Mouse (Mus musculus) heart, embryonic 14.5 days (tissue): ENCODE measurements at regions not wholly inside any gene's neighbourhood (a gene's known extent, or its start where the extent isn't known, plus 50 kb on each side); places are given as distances from the start of the nearest gene placed in this dataset.
A peak's percentile ranks its signal among the peaks of the same experiment; 100 is the strongest.

Experiments used
- ATAC-seq: fragments of 200-750 bp; cut with Nextera tagmentation; 2 replicates; pipeline ENCODE4 v1.8.0; 2017; ENCODE audit warnings: low read depth, moderate TSS enrichment; ENCODE audit not compliant: insufficient number of reproducible peaks, insufficient read depth, low FRiP score
- H3K27ac ChIP-seq, 2 experiments: fragments of 200-500 bp in 1 of 2; fragments of 300-500 bp in 1 of 2; sonication (generic) in 1 of 2; replicated peaks in 1 of 2; 2 replicates each; pipeline ENCODE4 v1.5.1; 2012 to 2014; ENCODE audit warnings: low read depth in 2 of 2, low read length in 2 of 2, control low read depth in 1 of 2, mild to moderate bottlenecking in 1 of 2, mixed read lengths in 1 of 2; ENCODE audit not compliant: control insufficient read depth in 1 of 2, insufficient read depth in 1 of 2
- H3K27me3 ChIP-seq: fragments of 300-500 bp; sonication (generic); 2 replicates; pipeline ENCODE4 v1.6.1; 2014; ENCODE audit warnings: mild to moderate bottlenecking, low read length, control low read depth; ENCODE audit not compliant: control insufficient read depth, insufficient read depth
- H3K36me3 ChIP-seq: fragments of 300-500 bp; sonication (generic); 2 replicates; pipeline ENCODE4 v1.6.1; 2014; ENCODE audit warnings: mild to moderate bottlenecking, control low read depth, low read length, mixed read lengths; ENCODE audit not compliant: control insufficient read depth, insufficient read depth
- H3K4me1 ChIP-seq, 2 experiments: fragments of 200-500 bp in 1 of 2; fragments of 300-500 bp in 1 of 2; sonication (generic) in 1 of 2; 2 replicates each; pipeline ENCODE4 v1.6.1; 2012 to 2014; ENCODE audit warnings: low read length in 2 of 2, control low read depth in 1 of 2, mixed read lengths in 1 of 2; ENCODE audit not compliant: control insufficient read depth in 2 of 2, insufficient read depth in 2 of 2
- H3K4me2 ChIP-seq: fragments of 300-500 bp; sonication (generic); 2 replicates; pipeline ENCODE4 v1.6.1; 2014; ENCODE audit warnings: mild to moderate bottlenecking, low read length
- H3K4me3 ChIP-seq, 2 experiments: fragments of 200-500 bp in 1 of 2; fragments of 300-500 bp in 1 of 2; sonication (generic) in 1 of 2; 2 replicates each; pipeline ENCODE4 v1.5.1; 2012 to 2014; ENCODE audit warnings: low read length in 2 of 2, mild to moderate bottlenecking in 2 of 2, control low read depth in 1 of 2, low read depth in 1 of 2, moderate library complexity in 1 of 2; ENCODE audit not compliant: control insufficient read depth in 1 of 2, insufficient read depth in 1 of 2
- H3K9ac ChIP-seq: fragments of 300-500 bp; sonication (generic); 2 replicates; pipeline ENCODE4 v1.6.1; 2014; ENCODE audit warnings: mild to moderate bottlenecking, low read length
- H3K9me3 ChIP-seq: fragments of 300-500 bp; sonication (generic); 2 replicates; pipeline ENCODE4 v1.6.1; 2016; ENCODE audit warnings: low read length, control low read depth; ENCODE audit not compliant: control insufficient read depth
- WGBS: fragments of 180-500 bp; shearing (Covaris S2); extraction: QIAGEN DNeasy Blood & Tissue Kit; methylation state at CpG from one replicate; pipeline ENCODE4 v1.1.7; 2014; 5-methylcytosine and 5-hydroxymethylcytosine counted together

DNA sequence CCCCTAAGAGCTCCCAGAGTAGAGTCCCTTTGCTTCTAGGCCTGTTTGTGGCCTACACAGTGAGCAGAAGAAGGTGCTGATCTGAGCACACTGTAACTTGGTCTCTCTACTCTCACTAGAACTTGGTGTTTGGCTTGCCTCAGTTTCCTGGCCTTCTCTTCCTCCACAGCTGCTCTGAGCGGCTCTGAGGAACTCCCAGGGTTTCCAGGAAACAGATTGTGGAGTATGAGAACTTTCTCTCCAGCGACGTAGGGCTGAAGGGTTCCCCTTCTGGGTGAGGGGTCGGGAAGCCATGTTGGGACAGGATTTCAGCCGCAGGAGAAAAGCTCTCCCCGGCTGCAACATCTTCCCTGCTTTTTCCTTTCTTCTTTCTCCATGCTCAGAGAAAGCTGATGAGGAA is 117.5 kb downstream of the Gadd45g start:
- Histone ChIP-seq H3K36me3 (no peaks in the 10 kb centered on the region), H3K4me2 (no peak overlapping the region), H3K4me1 (peaks cover 28 to 40% of the 10 kb centered on the region in 2 experiments), H3K4me3 (no peak overlapping the region), H3K9ac (no peak overlapping the region), H3K27me3 (no peaks in the 10 kb centered on the region), H3K27ac (peak overlapping the region; percentile 46 to 74), H3K9me3 (no peaks in the 10 kb centered on the region)
- no peak for ATAC-seq
- WGBS, result 63% methylated on average over 6 of the region's 6 CpGs

DNA sequence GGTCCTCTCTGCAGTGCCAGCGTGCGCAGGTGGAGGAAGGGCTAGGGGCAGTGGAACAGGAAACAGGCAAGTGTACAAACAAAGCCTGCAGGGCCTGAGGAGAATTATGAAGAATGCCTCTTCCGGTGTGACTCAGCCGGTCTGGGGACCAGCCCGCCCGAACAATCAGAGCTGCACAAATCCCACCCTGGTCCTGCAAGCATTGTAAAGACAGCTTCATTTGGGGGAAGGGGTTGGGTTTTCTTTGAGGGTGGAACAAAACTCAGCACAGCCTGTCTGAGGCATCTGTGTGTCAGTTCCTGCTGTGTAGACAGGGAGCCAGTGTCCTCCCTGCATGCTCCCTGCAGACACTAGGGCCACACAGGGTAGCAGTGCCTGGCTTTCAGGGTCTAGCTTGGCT is 117.9 kb downstream of the Gadd45g start:
- Histone ChIP-seq H3K4me1 (peaks cover 31 to 44% of the 10 kb centered on the region in 2 experiments), H3K27me3 (no peaks in the 10 kb centered on the region), H3K36me3 (no peaks in the 10 kb centered on the region), H3K27ac (peak overlapping the region; percentile 59 to 74), H3K4me3 (no peak overlapping the region), H3K9ac (peak overlapping the region; percentile 25; the same call in 1 of the 2 replicates), H3K9me3 (no peaks in the 10 kb centered on the region), H3K4me2 (no peak overlapping the region)
- no peak for ATAC-seq
- WGBS, result 56% methylated on average over 6 of the region's 6 CpGs

DNA sequence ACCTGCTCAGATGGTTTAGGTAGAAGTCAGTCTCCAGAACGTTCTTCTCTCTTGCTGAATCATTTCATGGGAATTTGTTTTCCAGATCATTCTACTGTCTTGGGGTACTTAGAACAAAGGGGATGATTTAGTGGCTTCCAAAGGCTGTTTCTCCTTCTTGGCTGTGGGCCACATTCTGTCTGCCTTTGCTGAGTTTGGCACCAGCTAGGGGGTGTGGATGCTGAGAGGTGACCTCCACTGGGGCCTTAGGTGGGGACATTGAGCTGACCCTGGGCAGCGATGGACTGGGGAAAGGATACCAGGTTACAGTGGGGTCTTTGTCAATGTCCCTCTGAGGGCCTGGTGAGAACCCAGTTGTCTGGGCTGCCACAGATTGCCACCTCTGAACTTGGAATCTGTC is 118.4 kb downstream of the Gadd45g start:
- Histone ChIP-seq H3K9me3 (no peaks in the 10 kb centered on the region), H3K27me3 (no peaks in the 10 kb centered on the region), H3K27ac (peak overlapping the region; percentile 59 to 74), H3K9ac (peak overlapping the region; percentile 25; the same call in 1 of the 2 replicates), H3K36me3 (no peaks in the 10 kb centered on the region), H3K4me1 (peaks cover 36 to 48% of the 10 kb centered on the region in 2 experiments), H3K4me3 (no peak overlapping the region), H3K4me2 (no peak overlapping the region)
- whole genome bisulfite sequencing, result 61% methylated on average over 2 of the region's 2 CpGs
- no peak for ATAC-seq

DNA sequence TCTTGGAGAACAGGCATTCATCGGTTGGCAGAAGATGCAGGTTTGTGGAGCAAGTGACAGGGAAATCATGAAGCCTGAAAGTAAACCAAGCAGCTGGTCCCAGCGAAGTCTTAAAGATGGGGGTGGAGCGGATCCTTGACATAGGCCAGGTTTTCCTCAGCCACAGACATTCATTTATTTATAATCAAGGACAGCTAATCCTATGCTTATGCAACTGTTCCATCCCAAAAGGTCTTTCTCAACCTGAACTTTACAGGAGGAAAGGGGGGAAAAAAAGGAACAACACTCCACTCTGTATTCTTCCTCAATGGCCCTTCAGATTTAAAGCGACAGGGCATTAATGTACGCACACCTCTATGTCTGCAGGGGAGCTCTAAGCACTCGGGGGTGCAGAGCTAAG is 121.6 kb downstream of the Gadd45g start:
- H3K9ac ChIP-seq, result no peak overlapping the region
- peaks cover 41 to 43% of the 10 kb centered on the region in 2 experiments for H3K4me1 ChIP-seq
- 0 out of 4 replicates have a peak overlapping the region, but pooled peaks of 1 of the 2 experiments have one; percentile 10 for H3K27ac ChIP-seq
- 86% methylated on average over 6 of the region's 6 CpGs for WGBS
- H3K36me3 ChIP-seq, result no peaks in the 10 kb centered on the region
- H3K27me3 ChIP-seq, result no peaks in the 10 kb centered on the region
- ATAC-seq, result no peak
- H3K9me3 ChIP-seq, result no peaks in the 10 kb centered on the region
- no peak overlapping the region for H3K4me2 ChIP-seq
- H3K4me3 ChIP-seq, result no peak overlapping the region

DNA sequence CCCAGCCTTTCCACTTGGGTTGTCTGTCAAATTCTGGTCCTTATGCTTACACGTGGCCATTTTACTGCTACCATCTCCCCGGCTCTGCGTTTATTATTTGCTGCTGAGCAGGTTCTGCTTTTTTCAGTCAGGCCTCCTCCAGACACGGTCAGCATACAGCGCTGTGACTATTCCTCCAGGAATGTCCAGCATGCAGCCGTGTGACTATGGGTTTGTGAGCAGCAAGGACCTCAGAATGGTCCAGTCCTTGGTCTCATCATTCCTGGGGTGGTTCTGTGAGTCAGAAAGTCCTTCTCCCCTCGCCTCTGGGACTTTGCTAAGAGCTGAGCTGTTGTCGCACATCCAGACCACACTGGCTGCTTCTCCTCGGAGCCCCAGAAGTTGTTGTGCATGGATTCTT is 122.3 kb downstream of the Gadd45g start:
- Histone ChIP-seq H3K9me3 (no peaks in the 10 kb centered on the region), H3K4me1 (peaks cover 41 to 50% of the 10 kb centered on the region in 2 experiments), H3K4me2 (no peak overlapping the region), H3K4me3 (no peak overlapping the region), H3K27ac (peak overlapping the region in 1 of 2 experiments; percentile 10; a peak in 2 of 4 replicates), H3K9ac (no peak overlapping the region), H3K27me3 (no peaks in the 10 kb centered on the region), H3K36me3 (no peaks in the 10 kb centered on the region)
- ATAC-seq, result no peak
- 35% methylated on average over 9 of the region's 9 CpGs for WGBS

DNA sequence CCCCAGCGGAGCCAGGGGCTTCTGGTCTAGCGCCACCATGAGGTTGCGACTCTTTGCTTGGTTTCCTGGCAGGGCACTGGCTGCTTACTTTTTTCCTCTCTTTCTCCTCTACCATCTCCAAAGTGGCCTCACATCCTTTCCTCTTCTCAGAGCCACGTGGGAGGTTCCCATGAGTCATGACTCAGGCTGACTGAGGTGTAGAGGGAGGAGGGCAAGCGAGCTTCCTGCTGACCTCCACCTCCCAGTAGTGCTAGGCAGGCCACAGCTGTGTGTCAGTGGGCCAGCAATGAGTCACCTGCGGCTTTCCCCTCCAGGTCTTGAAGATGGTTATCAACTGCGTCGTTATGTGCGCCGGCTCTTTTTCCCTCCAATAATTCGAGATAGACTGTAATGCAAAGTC is 123.6 kb downstream of the Gadd45g start:
- no peaks in the 10 kb centered on the region for H3K27me3 ChIP-seq
- H3K9me3 ChIP-seq, result no peaks in the 10 kb centered on the region
- H3K4me1 ChIP-seq, result peaks cover 37 to 46% of the 10 kb centered on the region in 2 experiments
- H3K27ac ChIP-seq, result no peak overlapping the region
- no peak overlapping the region for H3K9ac ChIP-seq
- H3K36me3 ChIP-seq, result no peaks in the 10 kb centered on the region
- no peak overlapping the region for H3K4me2 ChIP-seq
- 74% methylated on average over 10 of the region's 11 CpGs for WGBS
- ATAC-seq, result 0 out of 2 replicates have a peak, but pooled peaks have one; percentile 36
- H3K4me3 ChIP-seq, result no peak overlapping the region

DNA sequence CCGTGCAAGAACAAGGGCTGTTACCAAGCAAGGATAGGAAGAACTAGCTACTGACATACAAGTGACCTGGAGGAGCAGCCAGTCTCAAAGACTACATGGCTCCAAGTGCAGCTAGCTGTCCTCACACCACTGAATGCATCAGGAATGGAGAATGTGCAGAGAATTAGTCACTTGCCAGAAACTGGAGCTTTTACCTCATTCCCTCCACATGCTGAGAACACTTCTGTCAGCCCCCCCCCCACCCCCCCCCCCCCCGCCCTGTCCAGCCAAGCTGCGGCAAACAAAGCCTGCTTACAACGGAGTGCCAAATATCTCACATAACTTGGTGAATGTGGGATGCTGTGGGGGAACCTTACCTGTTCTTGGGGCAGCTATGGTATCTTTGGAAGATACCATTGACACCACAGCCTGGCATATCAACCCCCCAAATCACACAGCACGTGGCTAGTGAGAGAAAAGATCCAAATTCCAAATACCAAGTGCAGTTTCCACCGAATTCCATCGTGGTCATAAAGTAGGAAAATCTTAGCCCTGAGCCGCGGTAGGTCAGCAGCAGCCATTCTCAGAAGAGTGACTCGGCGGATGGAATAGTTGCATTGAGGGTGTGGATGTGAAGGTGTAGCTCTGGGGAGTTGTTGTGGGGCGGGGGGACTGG is 126.3 kb downstream of the Gadd45g start:
- Histone ChIP-seq H3K9ac (no peak overlapping the region), H3K27ac (no peak overlapping the region), H3K4me1 (peaks cover 48 to 56% of the 10 kb centered on the region in 2 experiments)

DNA sequence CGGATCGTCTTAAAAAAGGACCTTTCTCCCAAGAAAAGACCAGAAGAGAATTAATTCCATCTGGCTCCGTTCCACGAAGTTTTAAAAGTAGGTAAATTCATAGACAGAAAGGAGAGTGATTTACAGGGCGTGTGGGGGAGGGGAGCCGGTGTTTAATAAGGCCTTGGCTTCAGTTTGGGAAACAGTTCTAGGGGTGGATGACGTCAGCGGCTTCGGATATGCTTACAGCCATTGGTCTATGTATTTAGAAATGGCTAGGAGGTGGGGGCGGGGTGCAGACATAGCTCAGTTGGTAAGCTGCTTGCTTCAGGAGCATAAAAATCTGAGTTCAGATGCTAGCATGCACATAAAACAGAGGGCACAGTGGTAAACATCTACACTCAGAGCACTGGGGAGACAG is 127.0 kb downstream of the Gadd45g start:
- H3K4me2 ChIP-seq, result no peak overlapping the region
- ATAC-seq, result no peak
- H3K27me3 ChIP-seq, result no peaks in the 10 kb centered on the region
- no peaks in the 10 kb centered on the region for H3K36me3 ChIP-seq
- H3K9me3 ChIP-seq, result peaks cover 5% of the 10 kb centered on the region; the same call in 1 of the 2 replicates
- WGBS, result 76% methylated on average over 10 of the region's 10 CpGs
- H3K9ac ChIP-seq, result no peak overlapping the region
- peaks cover 45 to 53% of the 10 kb centered on the region in 2 experiments for H3K4me1 ChIP-seq
- H3K4me3 ChIP-seq, result no peak overlapping the region
- no peak overlapping the region for H3K27ac ChIP-seq

More for the DNA sequence above, 126.3 kb downstream of the Gadd45g start:
- H3K36me3 ChIP-seq, result no peaks in the 10 kb centered on the region
- 68% methylated on average over 11 of the region's 12 CpGs for WGBS
- no peak overlapping the region for H3K4me2 ChIP-seq
- H3K9me3 ChIP-seq, result peaks cover 1% of the 10 kb centered on the region; the same call in 1 of the 2 replicates
- no peaks in the 10 kb centered on the region for H3K27me3 ChIP-seq
- no peak for ATAC-seq
- H3K4me3 ChIP-seq, result no peak overlapping the region
